Mouse (Mus musculus): Measurements from ENCODE around the gene Fbxo28. TPM values are rescaled to one million over a fixed set of nuclear protein-coding genes. Genes with fewer than 3 reads are reported as not detected.
"Not testable (repeated sequence)": the region's sequence is repeated elsewhere in the genome, so short reads cannot be mapped to it uniquely, and the experiment has no call there.

The Fbxo28 gene
- polyA plus RNA-seq, 1 experiment from 2014 or later: 23.1 TPM

DNA sequence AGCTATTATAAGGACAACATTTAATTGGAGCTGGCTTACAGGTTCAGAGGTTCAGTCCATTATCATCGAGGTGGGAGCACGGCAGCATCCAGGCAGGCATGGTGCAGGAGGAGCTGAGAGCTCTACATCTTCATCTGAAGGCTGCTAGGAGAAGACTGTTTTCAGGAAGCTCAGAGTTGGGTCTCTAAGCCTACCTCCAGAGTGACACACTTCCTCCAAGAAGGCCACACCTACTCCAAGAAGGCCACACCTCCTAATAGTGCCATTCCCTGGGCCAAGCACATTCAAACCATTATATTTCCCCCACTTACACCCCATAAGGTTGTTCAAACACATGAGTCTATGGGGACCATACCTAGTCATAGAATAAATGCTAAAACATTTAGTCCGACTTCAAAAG lies 50.7 kb downstream of the Fbxo28 start:
- H3K9me3 ChIP-seq (ENCODE audit: control insufficient read depth, low read depth, low read length); H3K4me3 ChIP-seq (ENCODE audit: low read depth, low read length); H3K9ac ChIP-seq (replicated peaks; ENCODE audit: low read depth, low read length); H3K27me3 ChIP-seq (ENCODE audit: control insufficient read depth, insufficient read depth, low read length); H3K36me3 ChIP-seq (ENCODE audit: control insufficient read depth, insufficient read depth, low read length); H3K4me2 ChIP-seq (replicated peaks; ENCODE audit: low read depth, low read length); H3K4me1 ChIP-seq (ENCODE audit: control insufficient read depth, insufficient read depth, low read length); ATAC-seq (ENCODE audit: insufficient number of reproducible peaks, insufficient read depth, low FRiP score, low read depth); H3K27ac ChIP-seq (ENCODE audit: low read length): not testable (repeated sequence)
- 78% methylated on average over 3 of the region's 3 CpGs for WGBS

DNA sequence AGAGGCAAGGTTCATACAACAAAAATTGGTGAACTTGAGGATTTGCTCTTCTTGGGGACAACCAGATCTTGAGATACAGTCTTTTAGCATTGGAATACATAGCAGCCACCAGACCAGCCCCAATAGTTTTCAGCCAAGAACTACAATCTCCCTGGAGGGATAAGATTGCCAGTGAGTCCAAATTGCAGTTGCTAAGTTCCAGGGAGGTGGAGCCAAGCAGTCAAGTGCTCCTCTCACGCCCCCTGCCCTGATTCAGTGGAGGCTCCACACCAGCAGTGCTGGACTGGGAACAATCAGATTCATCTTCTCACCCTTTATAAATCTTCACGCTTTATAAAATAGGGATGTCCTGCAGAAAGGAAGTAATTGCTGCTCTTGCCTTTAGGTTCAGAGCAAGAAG lies 51.6 kb downstream of the Fbxo28 start:
- Histone ChIP-seq H3K4me2 (replicated peaks; ENCODE audit: low read depth, low read length) (no peak overlapping the region), H3K9ac (replicated peaks; ENCODE audit: low read depth, low read length) (no peak overlapping the region), H3K4me1 (ENCODE audit: control insufficient read depth, insufficient read depth, low read length) (no peaks in the 10 kb centered on the region), H3K36me3 (ENCODE audit: control insufficient read depth, insufficient read depth, low read length) (no peaks in the 10 kb centered on the region), H3K27me3 (ENCODE audit: control insufficient read depth, insufficient read depth, low read length) (no peaks in the 10 kb centered on the region), H3K4me3 (ENCODE audit: low read depth, low read length) (no peak overlapping the region), H3K27ac (ENCODE audit: low read length) (no peak overlapping the region), H3K9me3 (ENCODE audit: control insufficient read depth, low read depth, low read length) (no peaks in the 10 kb centered on the region)
- 55% methylated on average over 2 of the region's 2 CpGs for WGBS
- ATAC-seq (ENCODE audit: insufficient number of reproducible peaks, insufficient read depth, low FRiP score, low read depth): no peak

DNA sequence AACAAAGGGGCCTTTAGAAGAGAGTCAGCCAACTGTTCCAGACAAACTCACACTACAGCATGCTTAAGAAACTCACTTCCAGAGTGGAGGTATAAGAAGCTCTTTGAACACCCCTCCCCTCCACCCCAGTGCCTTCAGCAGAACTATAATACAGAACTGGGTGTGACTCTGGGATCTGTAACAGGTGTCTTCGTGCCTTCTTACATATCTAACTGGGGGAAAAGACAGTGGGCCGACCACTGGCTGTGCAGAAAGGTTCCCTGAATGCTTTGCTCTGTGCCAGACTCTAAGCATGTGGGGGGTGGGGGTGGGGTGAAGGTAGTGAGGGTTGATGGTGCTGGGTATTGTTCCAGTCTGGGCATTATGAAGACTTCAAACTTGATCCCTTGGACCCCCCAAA lies 52.8 kb downstream of the Fbxo28 start:
- no peak overlapping the region for H3K27ac ChIP-seq (ENCODE audit: low read length)
- no peaks in the 10 kb centered on the region for H3K36me3 ChIP-seq (ENCODE audit: control insufficient read depth, insufficient read depth, low read length)
- H3K4me3 ChIP-seq (ENCODE audit: low read depth, low read length): no peak overlapping the region
- H3K27me3 ChIP-seq (ENCODE audit: control insufficient read depth, insufficient read depth, low read length): no peaks in the 10 kb centered on the region
- 70% methylated on average over 2 of the region's 2 CpGs for WGBS
- no peaks in the 10 kb centered on the region for H3K4me1 ChIP-seq (ENCODE audit: control insufficient read depth, insufficient read depth, low read length)
- no peak overlapping the region for H3K9ac ChIP-seq (replicated peaks; ENCODE audit: low read depth, low read length)
- no peak overlapping the region for H3K4me2 ChIP-seq (replicated peaks; ENCODE audit: low read depth, low read length)
- no peaks in the 10 kb centered on the region for H3K9me3 ChIP-seq (ENCODE audit: control insufficient read depth, low read depth, low read length)
- no peak for ATAC-seq (ENCODE audit: insufficient number of reproducible peaks, insufficient read depth, low FRiP score, low read depth)

DNA sequence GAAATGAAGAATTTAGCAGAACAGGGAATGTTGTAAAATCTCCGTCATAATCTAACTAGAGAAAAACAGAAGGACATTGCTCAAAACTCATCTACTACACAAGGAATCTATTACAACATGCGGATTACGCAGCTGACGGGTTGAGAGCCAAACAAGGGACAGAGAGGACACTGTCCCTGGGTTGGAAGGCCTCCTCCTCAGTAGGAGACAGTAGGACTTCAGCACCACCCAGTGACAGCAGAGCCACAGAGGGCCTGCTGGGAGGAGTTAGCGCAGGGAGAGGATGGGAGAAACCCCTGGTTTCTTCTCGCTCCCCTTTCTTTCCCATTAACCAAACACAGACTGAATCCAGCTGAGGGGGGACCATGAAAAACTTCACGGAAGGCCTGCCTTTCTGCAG lies 53.6 kb downstream of the Fbxo28 start:
- no peaks in the 10 kb centered on the region for H3K27me3 ChIP-seq (ENCODE audit: control insufficient read depth, insufficient read depth, low read length)
- no peak overlapping the region for H3K4me3 ChIP-seq (ENCODE audit: low read depth, low read length)
- no peaks in the 10 kb centered on the region for H3K36me3 ChIP-seq (ENCODE audit: control insufficient read depth, insufficient read depth, low read length)
- 0 out of 2 replicates have a peak, but pooled peaks cover 4% of the 10 kb centered on the region for H3K4me1 ChIP-seq (ENCODE audit: control insufficient read depth, insufficient read depth, low read length)
- no peak for ATAC-seq (ENCODE audit: insufficient number of reproducible peaks, insufficient read depth, low FRiP score, low read depth)
- H3K27ac ChIP-seq (ENCODE audit: low read length): no peak overlapping the region
- no peak overlapping the region for H3K9ac ChIP-seq (replicated peaks; ENCODE audit: low read depth, low read length)
- no peak overlapping the region for H3K4me2 ChIP-seq (replicated peaks; ENCODE audit: low read depth, low read length)
- no peaks in the 10 kb centered on the region for H3K9me3 ChIP-seq (ENCODE audit: control insufficient read depth, low read depth, low read length)
- 66% methylated on average over 7 of the region's 7 CpGs for WGBS

DNA sequence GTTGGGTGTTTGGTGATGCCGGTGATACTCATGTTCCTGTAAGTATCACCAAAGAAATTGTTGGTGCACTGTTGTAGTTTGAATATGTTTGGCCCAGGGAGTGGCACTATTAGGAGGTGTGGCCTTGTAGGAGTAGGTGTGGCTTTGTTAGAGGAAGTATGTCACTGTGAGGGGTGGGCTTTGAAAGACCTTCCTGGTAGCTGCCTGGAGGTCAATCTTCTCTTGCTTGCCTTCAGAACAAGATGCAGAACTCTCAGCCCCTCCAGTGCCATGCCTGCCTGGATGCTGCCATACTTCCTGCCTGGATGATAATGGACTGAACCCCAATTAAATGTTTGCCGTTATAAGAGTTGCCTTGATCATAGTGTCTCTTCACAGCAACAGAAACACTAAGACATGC lies 56.6 kb downstream of the Fbxo28 start:
- no peak for ATAC-seq (ENCODE audit: insufficient number of reproducible peaks, insufficient read depth, low FRiP score, low read depth)
- WGBS: 88% methylated on average over 2 of the region's 2 CpGs

DNA sequence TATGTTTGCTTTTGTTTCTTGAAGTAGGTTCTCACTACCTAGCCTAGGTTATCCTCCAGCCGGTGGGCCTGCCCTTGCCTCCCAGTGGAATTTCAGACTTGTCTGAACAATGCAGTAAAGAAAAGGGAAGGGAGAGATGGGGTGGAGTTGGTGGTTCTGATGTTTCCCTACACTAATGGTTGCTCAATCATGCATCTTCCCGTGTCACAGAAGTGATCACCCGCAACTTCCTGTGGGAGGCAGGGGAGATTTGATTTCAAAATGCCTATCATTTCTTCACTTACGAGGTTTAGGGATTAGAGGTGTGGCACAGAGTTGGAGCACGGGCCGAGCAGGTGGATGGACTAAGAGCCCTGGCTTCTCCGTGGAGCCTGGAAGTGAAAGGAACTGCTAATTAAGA lies 58.2 kb downstream of the Fbxo28 start:
- Histone ChIP-seq H3K4me2 (replicated peaks; ENCODE audit: low read depth, low read length) (peak overlapping the region; percentile 70), H3K36me3 (ENCODE audit: control insufficient read depth, insufficient read depth, low read length) (peaks cover 9% of the 10 kb centered on the region; the same call in 1 of the 2 replicates), H3K27ac (ENCODE audit: low read length) (no peak overlapping the region), H3K4me1 (ENCODE audit: control insufficient read depth, insufficient read depth, low read length) (peaks cover 14% of the 10 kb centered on the region), H3K4me3 (ENCODE audit: low read depth, low read length) (0 out of 2 replicates have a peak overlapping the region, but pooled peaks have one; percentile 85), H3K9ac (replicated peaks; ENCODE audit: low read depth, low read length) (no peak overlapping the region), H3K9me3 (ENCODE audit: control insufficient read depth, low read depth, low read length) (no peaks in the 10 kb centered on the region), H3K27me3 (ENCODE audit: control insufficient read depth, insufficient read depth, low read length) (no peaks in the 10 kb centered on the region)
- 37% methylated on average over 7 of the region's 7 CpGs for WGBS
- ATAC-seq (ENCODE audit: insufficient number of reproducible peaks, insufficient read depth, low FRiP score, low read depth): no peak

More for the DNA sequence above, 56.6 kb downstream of the Fbxo28 start:
- no peak overlapping the region for H3K4me3 ChIP-seq (ENCODE audit: low read depth, low read length)
- H3K4me2 ChIP-seq (replicated peaks; ENCODE audit: low read depth, low read length): no peak overlapping the region
- H3K9ac ChIP-seq (replicated peaks; ENCODE audit: low read depth, low read length): no peak overlapping the region
- no peaks in the 10 kb centered on the region for H3K9me3 ChIP-seq (ENCODE audit: control insufficient read depth, low read depth, low read length)
- H3K4me1 ChIP-seq (ENCODE audit: control insufficient read depth, insufficient read depth, low read length): peaks cover 14% of the 10 kb centered on the region
- no peaks in the 10 kb centered on the region for H3K27me3 ChIP-seq (ENCODE audit: control insufficient read depth, insufficient read depth, low read length)
- no peak overlapping the region for H3K27ac ChIP-seq (ENCODE audit: low read length)
- no peaks in the 10 kb centered on the region for H3K36me3 ChIP-seq (ENCODE audit: control insufficient read depth, insufficient read depth, low read length)

DNA sequence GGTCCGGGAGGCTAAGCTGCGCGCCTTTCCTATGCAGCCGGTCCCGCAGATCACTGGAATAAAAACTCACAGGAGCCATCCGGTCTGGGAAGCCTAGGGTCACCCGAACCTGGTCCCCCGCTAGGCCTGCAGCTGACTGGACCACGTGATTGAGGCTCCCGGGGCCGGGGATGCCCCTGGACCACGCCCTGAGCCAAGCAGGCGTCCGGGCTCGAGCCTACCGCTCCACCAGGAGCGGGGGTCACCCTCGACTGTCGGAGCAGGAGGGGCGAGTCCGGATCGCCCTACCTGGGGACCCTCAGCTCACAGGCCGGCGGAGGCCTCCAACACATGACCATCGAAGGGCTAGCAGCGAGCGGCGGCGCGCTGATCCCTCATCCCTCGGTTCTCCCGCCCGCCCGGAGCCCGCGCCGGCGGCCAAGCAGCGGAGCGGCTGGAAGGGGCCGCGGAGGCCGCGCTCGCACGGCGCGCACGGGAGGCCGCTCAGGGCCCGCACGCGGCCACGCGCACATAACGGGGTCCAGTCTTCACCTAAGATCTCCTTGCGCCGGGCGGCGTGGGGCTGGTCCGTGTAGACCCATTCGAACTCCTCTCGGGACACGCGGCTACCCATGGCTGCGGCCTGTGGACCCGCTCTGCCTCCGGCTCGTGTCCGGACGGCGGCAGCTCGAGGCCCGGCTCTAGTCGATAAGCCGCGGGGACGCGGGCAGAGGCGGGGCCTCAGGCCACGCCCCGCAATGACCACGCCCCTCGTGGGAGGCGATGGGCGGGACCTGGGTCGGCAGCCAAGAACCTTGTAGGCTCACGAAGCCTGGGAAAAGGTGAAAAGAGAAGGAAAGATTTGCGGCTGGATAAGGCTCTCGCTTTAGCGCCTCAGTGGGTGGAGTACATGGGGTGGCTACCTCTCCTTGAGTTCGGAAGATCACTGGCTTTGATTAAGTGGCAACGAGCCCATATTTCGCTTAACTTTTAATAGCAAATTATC lies 59.0 kb downstream of the Fbxo28 start, which contains the start of gene Degs1:
Gene Degs1 (minus strand): TSS at position 714 of the 985 bp plus-strand sequence.
- ATAC-seq (ENCODE audit: insufficient number of reproducible peaks, insufficient read depth, low FRiP score, low read depth): peak; percentile 93
- peak within 1 kb of the TSS; percentile 85 for H3K4me3 ChIP-seq (ENCODE audit: low read depth, low read length)
- H3K36me3 ChIP-seq (ENCODE audit: control insufficient read depth, insufficient read depth, low read length): peaks cover 16% of the 10 kb centered on the region
- H3K27ac ChIP-seq (ENCODE audit: low read length): peak within 1 kb of the TSS; percentile 93
- peak within 1 kb of the TSS; percentile 70 for H3K4me2 ChIP-seq (replicated peaks; ENCODE audit: low read depth, low read length)
- under 1% methylated on average over 88 of the region's 94 CpGs for WGBS
- H3K9me3 ChIP-seq (ENCODE audit: control insufficient read depth, low read depth, low read length): no peaks in the 10 kb centered on the region
- H3K4me1 ChIP-seq (ENCODE audit: control insufficient read depth, insufficient read depth, low read length): peaks cover 14% of the 10 kb centered on the region
- peak within 1 kb of the TSS; percentile 93 for H3K9ac ChIP-seq (replicated peaks; ENCODE audit: low read depth, low read length)
- no peaks in the 10 kb centered on the region for H3K27me3 ChIP-seq (ENCODE audit: control insufficient read depth, insufficient read depth, low read length)

DNA sequence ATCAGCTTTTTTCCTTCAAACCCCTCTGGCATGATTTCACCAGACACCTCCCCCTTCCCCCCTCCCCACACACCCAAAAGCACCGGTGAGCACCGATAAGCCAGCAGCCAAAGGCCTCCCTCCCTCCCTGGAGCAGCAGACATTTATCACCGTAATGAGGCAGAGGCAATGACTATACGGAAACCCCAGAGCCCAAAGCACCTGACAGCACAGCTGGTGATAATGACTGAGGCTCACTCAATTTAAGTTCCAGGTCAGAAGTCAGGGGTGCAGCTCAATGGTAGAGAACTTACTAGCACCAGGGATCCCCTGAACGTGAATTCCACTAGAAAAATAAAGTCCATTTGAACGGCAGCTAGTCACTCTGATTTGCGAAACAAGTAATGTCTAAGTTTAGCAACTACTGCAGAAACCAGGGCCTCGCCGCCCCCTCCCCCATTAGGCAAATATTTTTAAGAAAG lies 60.1 kb downstream of the Fbxo28 start:
- ATAC-seq (ENCODE audit: insufficient number of reproducible peaks, insufficient read depth, low FRiP score, low read depth): peak; percentile 15; the same call in 1 of the 2 replicates
- H3K27ac ChIP-seq (ENCODE audit: low read length): no peak overlapping the region
- H3K4me1 ChIP-seq (ENCODE audit: control insufficient read depth, insufficient read depth, low read length): peaks cover 14% of the 10 kb centered on the region
- WGBS: 11% methylated on average over 9 of the region's 9 CpGs
- no peaks in the 10 kb centered on the region for H3K27me3 ChIP-seq (ENCODE audit: control insufficient read depth, insufficient read depth, low read length)
- H3K9me3 ChIP-seq (ENCODE audit: control insufficient read depth, low read depth, low read length): no peaks in the 10 kb centered on the region
- H3K9ac ChIP-seq (replicated peaks; ENCODE audit: low read depth, low read length): peak overlapping the region; percentile 93; the same call in 1 of the 2 replicates
- peak overlapping the region; percentile 85 for H3K4me3 ChIP-seq (ENCODE audit: low read depth, low read length)
- peak overlapping the region; percentile 70 for H3K4me2 ChIP-seq (replicated peaks; ENCODE audit: low read depth, low read length)
- H3K36me3 ChIP-seq (ENCODE audit: control insufficient read depth, insufficient read depth, low read length): peaks cover 26% of the 10 kb centered on the region
